Mouse (Mus musculus): ENCODE results near the gene Dscaml1.

Gene Dscaml1

GRCm38 (mm10) chr9:45426456-45426855 is at the start of gene Dscaml1:
Dscaml1 (plus strand) TSS chr9:45426628.
- no peak for DNase-seq

GRCm38 (mm10) chr9:45376883-45377282 is 49.5 kb upstream of the Dscaml1 start:
- no peak for DNase-seq

DNA sequence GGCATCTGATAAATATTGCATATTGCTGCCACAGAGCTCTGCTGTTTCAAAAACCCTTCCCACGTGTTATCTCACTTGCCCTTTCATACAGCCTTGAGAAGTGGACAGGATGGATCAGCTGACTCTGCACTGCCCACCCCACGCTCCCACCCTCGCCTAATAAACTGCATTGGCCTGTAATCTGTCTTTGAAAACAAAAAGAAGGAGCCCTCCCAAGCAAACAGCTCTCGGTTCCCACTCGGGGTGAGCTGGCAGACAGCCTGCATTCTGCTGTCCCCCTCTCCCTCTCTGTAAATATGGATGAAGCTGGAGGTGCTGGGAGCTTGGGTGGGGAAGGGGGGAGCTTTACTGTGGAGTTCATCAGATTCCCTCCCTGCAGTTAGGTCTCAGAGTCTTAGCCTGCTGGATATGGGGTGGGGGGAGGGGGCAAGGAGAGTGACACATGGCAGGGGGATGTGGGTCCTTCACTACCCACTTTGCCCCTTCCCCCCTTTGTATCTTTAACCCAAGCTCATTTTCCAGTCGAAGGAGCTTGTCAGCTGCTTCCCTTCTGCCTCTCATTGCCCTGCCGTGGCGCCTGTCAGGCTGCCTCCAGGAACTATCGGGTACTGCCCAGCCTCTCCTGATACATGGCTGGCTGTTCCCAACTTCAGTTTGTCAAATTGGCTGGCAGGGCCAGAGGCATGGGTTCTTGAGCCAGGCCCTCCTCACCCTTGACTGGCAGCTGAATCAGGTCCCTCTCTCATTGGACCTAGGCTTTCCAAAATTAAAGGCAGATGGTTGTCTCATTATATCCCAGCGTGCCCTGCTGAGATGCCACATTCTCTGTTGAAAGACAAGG is 45.8 kb upstream of the Dscaml1 start:
- DNase-seq = no peak

- DNase-seq = no peak
Measured at GRCm38 (mm10) chr9:45382336-45382735, 44.1 kb upstream of the Dscaml1 start.

DNA sequence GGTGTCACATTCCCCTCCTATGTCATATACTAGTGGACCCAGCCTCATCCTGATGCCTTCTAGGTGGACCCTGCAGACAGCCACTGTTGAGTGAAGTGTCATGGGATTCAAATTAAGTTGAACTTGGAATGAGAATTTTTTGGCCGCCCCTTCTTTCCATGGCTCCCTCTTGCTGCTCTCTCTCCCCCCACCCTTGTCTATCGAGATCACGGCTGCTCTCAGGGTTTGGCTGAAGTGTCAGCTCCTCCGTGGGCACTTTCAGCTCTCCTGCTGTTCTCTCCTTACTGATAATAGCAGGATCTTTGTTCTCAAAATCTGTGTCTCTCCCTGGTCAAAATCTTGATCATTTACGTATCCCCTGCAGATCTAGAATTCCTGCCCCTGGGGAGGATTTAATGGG is 43.6 kb upstream of the Dscaml1 start:
- DNase-seq = no peak

- DNase-seq = no peak
Measured at GRCm38 (mm10) chr9:45383883-45384282, 42.5 kb upstream of the Dscaml1 start.

- no peak for DNase-seq
Measured at GRCm38 (mm10) chr9:45386698-45387097, 39.7 kb upstream of the Dscaml1 start.

DNA sequence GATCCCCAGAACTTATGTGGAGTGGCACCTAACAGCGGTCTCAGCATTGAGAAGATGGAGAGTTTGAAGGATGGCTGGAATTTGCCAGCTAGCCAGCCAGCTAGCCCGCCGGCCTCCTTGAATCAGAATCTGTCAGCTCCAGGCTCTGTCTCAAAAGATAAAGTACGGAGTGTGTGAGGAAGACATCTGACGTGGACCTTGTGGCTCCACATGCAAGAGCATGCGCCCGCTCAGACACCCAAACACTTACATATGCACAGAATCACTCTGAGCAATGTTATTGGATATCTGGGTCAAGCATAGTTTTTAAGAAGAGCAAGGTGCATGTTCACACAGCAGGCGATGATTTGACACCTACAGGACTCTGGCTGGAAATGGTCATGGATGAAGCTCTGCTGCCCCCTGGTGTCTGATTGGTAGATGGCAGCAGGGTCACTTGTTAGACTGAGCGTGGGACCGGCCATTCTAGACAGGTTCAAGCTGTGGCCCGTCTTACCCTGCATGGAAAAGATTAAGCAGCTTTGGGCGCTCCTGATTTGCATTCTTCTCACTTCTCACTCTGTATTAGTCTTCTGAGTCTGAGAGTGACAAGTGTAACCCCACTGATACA is 37.9 kb upstream of the Dscaml1 start:
- DNase-seq = peak; percentile 95

DNA sequence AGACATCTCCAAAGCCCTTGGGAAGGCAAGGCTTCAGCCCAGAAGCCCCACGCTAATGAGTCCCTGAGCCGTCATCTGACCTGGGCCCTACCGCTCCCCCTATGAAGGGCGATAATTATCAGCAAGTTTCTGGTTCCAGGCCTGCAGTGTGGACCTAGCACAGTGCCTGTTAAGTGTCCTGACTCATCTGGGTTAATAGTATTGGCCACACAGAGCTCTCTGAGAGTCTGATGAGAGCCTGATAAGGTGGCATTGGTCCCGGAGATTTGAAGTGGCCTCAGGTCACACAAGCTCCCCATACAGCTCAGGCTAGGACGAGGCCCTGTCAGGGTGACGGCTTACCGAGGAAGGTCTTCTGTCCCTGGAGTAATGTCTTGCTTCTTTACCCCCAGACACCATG is 36.8 kb upstream of the Dscaml1 start:
- no peak for DNase-seq

DNA sequence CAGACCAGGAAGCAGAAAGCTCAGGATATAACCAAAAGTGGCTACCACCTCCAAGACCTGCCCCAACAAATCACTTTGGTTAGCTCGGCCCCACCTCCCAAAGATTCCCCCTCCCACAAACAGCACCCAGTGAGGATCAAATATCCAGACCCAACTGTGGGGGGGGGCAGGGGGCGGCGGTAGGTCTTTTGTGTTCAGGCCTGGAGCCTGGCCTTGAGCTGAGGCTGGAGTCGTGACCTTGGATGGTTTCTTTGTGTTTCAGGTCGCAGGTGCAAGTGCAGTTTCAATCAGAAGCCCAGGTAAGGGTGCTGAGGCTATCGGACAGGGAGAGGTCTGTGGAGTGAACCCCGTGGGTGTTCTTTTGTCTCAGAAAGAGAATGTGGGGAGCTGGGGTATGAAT is 35.1 kb upstream of the Dscaml1 start:
- DNase-seq = no peak

DNA sequence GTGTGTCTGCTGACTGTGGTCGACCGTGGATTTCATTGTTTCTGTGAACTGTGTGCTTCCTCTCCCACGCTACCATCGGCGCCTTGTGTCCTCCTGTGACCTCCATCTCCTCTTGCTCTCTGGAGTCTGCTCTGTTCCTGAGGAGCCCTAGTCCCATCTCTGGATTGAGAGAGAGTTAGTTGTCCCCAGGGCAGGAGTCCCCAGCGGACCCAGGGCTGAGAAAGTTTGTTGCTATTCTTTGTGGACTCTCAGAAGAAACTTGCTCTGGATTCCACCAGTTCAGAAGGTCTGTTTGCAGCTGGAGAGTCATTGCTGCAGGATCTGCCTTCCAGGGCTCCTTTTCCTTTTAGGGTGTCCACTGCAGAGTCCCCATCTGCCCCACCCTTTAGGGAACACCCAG is 31.2 kb upstream of the Dscaml1 start:
- DNase-seq = no peak

DNA sequence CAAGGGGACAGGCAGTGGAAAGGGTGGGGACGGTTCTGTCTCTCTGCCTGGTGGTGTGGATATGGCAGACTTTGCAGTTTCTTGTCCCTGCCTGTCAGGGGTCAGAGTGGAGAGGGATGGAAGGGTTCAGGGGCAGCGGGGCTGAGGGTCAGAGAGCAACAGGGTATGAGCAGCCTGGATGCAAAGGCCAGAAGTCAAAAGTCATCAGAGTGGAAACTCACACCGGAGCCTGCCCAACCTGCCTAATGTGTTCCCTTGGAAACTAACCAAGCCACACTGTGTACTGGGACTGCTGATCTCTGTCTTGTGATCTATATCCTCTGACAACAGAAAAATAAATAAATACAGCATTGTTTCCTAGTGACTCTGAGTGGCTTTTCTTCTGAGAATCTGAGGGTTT is 30.6 kb upstream of the Dscaml1 start:
- DNase-seq = peak; percentile 53

DNA sequence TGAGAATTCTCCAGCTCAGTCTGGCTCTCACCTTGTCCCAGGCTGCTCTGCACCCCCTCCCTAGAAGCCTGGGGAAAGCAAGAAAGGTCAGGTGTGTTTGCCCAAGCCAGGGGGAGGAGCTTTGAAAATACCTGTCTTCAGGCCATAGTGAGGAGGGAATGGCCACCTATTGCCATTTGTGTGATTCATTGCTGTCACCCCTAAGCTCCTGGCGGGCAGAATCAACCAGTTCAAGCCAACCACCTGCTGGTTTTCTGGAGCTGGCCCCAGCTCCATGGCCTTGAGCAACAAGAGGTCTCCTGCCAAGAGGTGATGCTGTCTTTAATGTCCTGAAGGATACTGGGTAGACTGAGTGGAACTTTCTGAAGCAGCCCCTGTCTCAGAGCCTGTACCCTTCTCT is 28.1 kb upstream of the Dscaml1 start:
- peak; percentile 81 for DNase-seq

- peak; percentile 79 for DNase-seq
Measured at GRCm38 (mm10) chr9:45399434-45399833, 27.0 kb upstream of the Dscaml1 start, which contains the start of gene Fxyd2. Fxyd2 (plus strand) TSS chr9:45399669.

GRCm38 (mm10) chr9:45401851-45402250 is 24.6 kb upstream of the Dscaml1 start:
- peak; percentile 69 for DNase-seq

DNA sequence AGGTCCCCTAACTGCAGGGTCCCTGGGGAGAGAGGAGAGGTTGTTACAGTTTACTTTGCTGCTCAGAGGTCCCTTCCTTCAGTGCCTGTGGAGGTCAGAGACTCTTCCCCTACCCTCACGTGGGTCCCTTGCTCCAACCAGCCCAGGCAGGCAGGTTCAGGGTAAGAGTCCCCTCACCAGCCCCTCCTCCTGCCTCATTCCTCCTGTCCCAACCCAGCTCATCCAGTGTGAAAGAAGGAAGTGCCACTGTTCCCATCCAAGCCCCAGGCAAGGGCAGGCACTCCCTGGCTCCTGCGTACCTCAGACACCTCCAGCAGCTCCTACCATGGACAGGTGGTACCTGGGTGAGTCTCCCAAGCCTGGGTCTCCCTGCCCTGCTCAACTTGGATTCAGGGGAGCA is 23.5 kb upstream of the Dscaml1 start:
- DNase-seq = peak; percentile 70

- DNase-seq = peak; percentile 90
Measured at GRCm38 (mm10) chr9:45405694-45406093, 20.7 kb upstream of the Dscaml1 start.

- DNase-seq = peak; percentile 85
Measured at GRCm38 (mm10) chr9:45406808-45407207, 19.6 kb upstream of the Dscaml1 start.

- peak; percentile 91 for DNase-seq
Measured at GRCm38 (mm10) chr9:45407706-45408675, 18.4 kb upstream of the Dscaml1 start.

DNA sequence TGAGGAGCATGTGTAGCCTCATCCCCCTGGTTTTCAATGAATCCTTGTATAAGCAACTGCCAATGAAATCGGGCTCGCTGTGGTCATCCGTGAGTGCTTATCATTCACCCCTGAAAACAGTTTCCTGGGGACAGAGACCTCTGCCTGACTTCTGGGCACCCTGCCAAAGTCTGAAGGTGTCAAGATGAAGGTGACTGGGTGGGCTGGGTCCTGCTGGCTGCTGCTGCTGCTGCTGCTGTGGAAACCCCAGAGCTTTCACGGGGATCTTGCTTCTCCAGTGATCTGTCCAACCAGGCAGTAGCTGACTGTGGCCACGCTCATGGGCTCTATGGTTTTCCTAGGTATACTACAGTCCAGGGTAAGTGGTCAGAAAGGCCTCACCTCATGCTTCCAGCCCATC is 16.2 kb upstream of the Dscaml1 start:
- DNase-seq = peak; percentile 38

- DNase-seq = no peak
Measured at GRCm38 (mm10) chr9:45410614-45411013, 15.8 kb upstream of the Dscaml1 start.

DNA sequence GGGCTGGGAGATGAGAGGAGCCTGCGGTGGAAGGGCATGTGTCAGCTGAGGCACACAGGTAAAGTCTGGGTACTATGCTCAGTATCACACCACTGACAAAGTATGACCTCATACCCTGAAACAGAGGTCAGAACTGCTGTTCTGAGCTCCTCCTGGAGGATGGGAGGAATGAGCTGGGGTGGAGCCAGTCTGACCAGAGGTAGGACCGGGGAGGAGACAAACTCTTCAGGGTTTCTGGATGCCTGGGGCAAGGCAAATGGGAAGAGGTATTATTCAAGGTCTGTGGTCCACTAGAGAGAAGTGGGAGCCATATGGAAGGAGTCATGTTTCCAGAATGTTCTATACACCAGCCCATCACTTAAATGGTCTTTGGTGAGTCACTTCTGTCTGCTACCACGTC is 15.3 kb upstream of the Dscaml1 start:
- peak; percentile 54 for DNase-seq

DNA sequence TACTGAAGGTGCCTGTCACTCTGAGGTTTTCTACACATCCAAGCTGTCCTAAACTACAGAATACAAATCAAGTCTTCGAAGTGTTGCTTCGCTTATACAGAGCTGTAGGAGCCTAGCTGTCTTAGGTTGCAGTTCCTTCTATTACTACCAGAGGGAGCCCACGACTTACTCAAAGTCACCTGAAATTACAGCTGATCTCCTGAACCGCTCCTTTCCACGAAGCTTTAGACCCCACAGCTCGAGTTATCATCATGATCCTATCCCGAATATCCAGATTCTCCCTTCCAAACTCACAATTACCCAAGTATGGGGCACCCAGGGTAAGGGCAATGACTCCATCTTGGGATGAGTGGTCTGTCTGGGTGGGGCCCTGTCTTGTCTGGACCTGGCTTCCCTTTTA is 14.6 kb upstream of the Dscaml1 start:
- DNase-seq = peak; percentile 70

All from kidney, adult 9 months (tissue).